20 mouse cellular contexts compared by ENCODE assay signal in genomic region chr1:71728852-71729347, GRCm38 (mm10).
DNase-seq lines count a peak whose midpoint lies in the region; ATAC-seq and TF ChIP-seq lines count a peak whose summit lies in the region.
"Had no signal": no experiment of that assay in that cellular context is flagged by ENCODE, and none has a peak within 500 bp of the region (broad histone marks: within the 10 kb centered on the region; RNA-seq: fewer than 3 reads in every experiment).

No protein-coding gene starts in this region.

- no peak for TF ChIP-seq CTCF in stomach, postnatal 0 days (IDR thresholded peaks at IDR 0.05; ENCODE audit: low read depth)

- H3K36me3 ChIP-seq in liver, embryonic 15.5 days (replicated peaks): no peaks in the 10 kb centered on the region
- H3K36me3 ChIP-seq in stomach, embryonic 15.5 days: no peaks in the 10 kb centered on the region
- H3K36me3 ChIP-seq in stomach, postnatal 0 days (ENCODE audit: control insufficient read depth, insufficient read depth, low read length): no peaks in the 10 kb centered on the region
- H3K36me3 ChIP-seq: embryonic facial prominence, embryonic 12.5 days; forebrain, embryonic 15.5 days; heart, embryonic 15.5 days had no signal

- H3K9me3 ChIP-seq in liver, embryonic 15.5 days (replicated peaks): no peaks in the 10 kb centered on the region
- no peaks in the 10 kb centered on the region for H3K9me3 ChIP-seq in stomach, embryonic 15.5 days
- no peaks in the 10 kb centered on the region for H3K9me3 ChIP-seq in stomach, postnatal 0 days (ENCODE audit: control insufficient read depth, low read length)
- H3K9me3 ChIP-seq: embryonic facial prominence, embryonic 12.5 days; forebrain, embryonic 15.5 days; heart, embryonic 15.5 days had no signal

- H3K4me1 ChIP-seq in liver, embryonic 15.5 days (replicated peaks): peaks cover 26% of the 10 kb centered on the region
- no peaks in the 10 kb centered on the region for H3K4me1 ChIP-seq in stomach, embryonic 15.5 days
- H3K4me1 ChIP-seq in stomach, postnatal 0 days (replicated peaks; ENCODE audit: control insufficient read depth, insufficient read depth): no peaks in the 10 kb centered on the region
- H3K4me1 ChIP-seq: forebrain, embryonic 15.5 days had no signal

- no peak overlapping the region for H3K9ac ChIP-seq in liver, embryonic 15.5 days
- H3K9ac ChIP-seq in stomach, embryonic 15.5 days: no peak overlapping the region
- no peak overlapping the region for H3K9ac ChIP-seq in stomach, postnatal 0 days (ENCODE audit: low read length)
- H3K9ac ChIP-seq: embryonic facial prominence, embryonic 12.5 days; forebrain, embryonic 15.5 days; heart, embryonic 15.5 days; hindbrain, embryonic 14.5 days had no signal

- H3K27ac ChIP-seq in liver, embryonic 15.5 days (replicated peaks): 0 out of 2 replicates have a peak overlapping the region, but pooled peaks have one; percentile 41
- no peak overlapping the region for H3K27ac ChIP-seq in stomach, embryonic 15.5 days
- H3K27ac ChIP-seq in stomach, postnatal 0 days (replicated peaks): no peak overlapping the region
- H3K27ac ChIP-seq: embryonic facial prominence, embryonic 12.5 days; forebrain, embryonic 15.5 days; heart, adult 2 months; heart, embryonic 15.5 days; hindbrain, embryonic 14.5 days had no signal

- no peak for TF ChIP-seq EP300 in stomach, postnatal 0 days (optimal IDR thresholded peaks at IDR 0.05)

- H3K27me3 ChIP-seq in liver, embryonic 15.5 days: no peaks in the 10 kb centered on the region
- no peaks in the 10 kb centered on the region for H3K27me3 ChIP-seq in stomach, embryonic 15.5 days (replicated peaks)
- H3K27me3 ChIP-seq in stomach, postnatal 0 days (ENCODE audit: control insufficient read depth, insufficient read depth, low read length): no peaks in the 10 kb centered on the region
- H3K27me3 ChIP-seq: embryonic facial prominence, embryonic 12.5 days; forebrain, embryonic 15.5 days; heart, embryonic 15.5 days had no signal

- ATAC-seq in liver, embryonic 15.5 days (ENCODE audit: insufficient read depth): peak; percentile 25; the same call in 1 of the 2 replicates
- peak; percentile 43; the same call in 1 of the 2 replicates for ATAC-seq in stomach, embryonic 15.5 days (ENCODE audit: insufficient read depth, low FRiP score, low read depth)
- no peak for ATAC-seq in stomach, postnatal 0 days (ENCODE audit: low FRiP score, low TSS enrichment)
- peak; percentile 28 for ATAC-seq in megakaryocyte, adult 5-6 weeks (ENCODE audit: poor library complexity, severe bottlenecking)
- ATAC-seq: forebrain, embryonic 15.5 days had no signal

- H3K4me3 ChIP-seq in liver, embryonic 15.5 days (replicated peaks): no peak overlapping the region
- no peak overlapping the region for H3K4me3 ChIP-seq in stomach, embryonic 15.5 days (replicated peaks)
- no peak overlapping the region for H3K4me3 ChIP-seq in stomach, postnatal 0 days (ENCODE audit: low read depth, low read length)
- H3K4me3 ChIP-seq: embryonic facial prominence, embryonic 12.5 days; forebrain, embryonic 15.5 days; heart, adult 2 months; heart, embryonic 15.5 days had no signal

- DNase-seq in liver: no peak
- no peak for DNase-seq in stomach, postnatal 0 days (ENCODE audit: low spot score)
- DNase-seq in left cerebral cortex, adult 9 months (ENCODE audit: low spot score in 2 of 2): no peak
- DNase-seq in spleen, postnatal 14 days (ENCODE audit: low spot score in 2 of 2): no peak
- no peak for DNase-seq in left cerebral cortex, adult 8-10 months (ENCODE audit: low spot score in 2 of 2)
- DNase-seq: adrenal gland, adult 8-10 months; adrenal gland, postnatal 36 days; cerebellum, adult 2 months; cerebellum, postnatal 10 days; gastrocnemius, postnatal 10 days; heart, adult 2 months; heart, postnatal 14 days had no signal

- H3K4me2 ChIP-seq in liver, embryonic 15.5 days: no peak overlapping the region
- no peak overlapping the region for H3K4me2 ChIP-seq in stomach, embryonic 15.5 days
- H3K4me2 ChIP-seq in stomach, postnatal 0 days (replicated peaks; ENCODE audit: low read depth): no peak overlapping the region
- H3K4me2 ChIP-seq: embryonic facial prominence, embryonic 12.5 days; forebrain, embryonic 15.5 days; heart, embryonic 11.5 days; heart, embryonic 15.5 days; hindbrain, embryonic 14.5 days had no signal

- 45% methylated on average over 8 of the region's 8 CpGs for WGBS in liver, embryonic 15.5 days (ENCODE audit: insufficient replicate concordance)
- 40% methylated on average over 8 of the region's 8 CpGs for WGBS in stomach, embryonic 15.5 days
- WGBS in stomach, postnatal 0 days: 38% methylated on average over 8 of the region's 8 CpGs
